Mouse (Mus musculus): ENCODE measurements around the gene Ahcyl2. TPM values are rescaled to one million over a fixed set of nuclear protein-coding genes. Genes with fewer than 3 reads are reported as not detected.
"Not testable (repeated sequence)": the region's sequence is repeated elsewhere in the genome, so short reads cannot be mapped to it uniquely, and the experiment has no call there.

Gene Ahcyl2
- polyA plus RNA-seq, 1 experiment from 2014 or later, result 28.9 TPM

DNA sequence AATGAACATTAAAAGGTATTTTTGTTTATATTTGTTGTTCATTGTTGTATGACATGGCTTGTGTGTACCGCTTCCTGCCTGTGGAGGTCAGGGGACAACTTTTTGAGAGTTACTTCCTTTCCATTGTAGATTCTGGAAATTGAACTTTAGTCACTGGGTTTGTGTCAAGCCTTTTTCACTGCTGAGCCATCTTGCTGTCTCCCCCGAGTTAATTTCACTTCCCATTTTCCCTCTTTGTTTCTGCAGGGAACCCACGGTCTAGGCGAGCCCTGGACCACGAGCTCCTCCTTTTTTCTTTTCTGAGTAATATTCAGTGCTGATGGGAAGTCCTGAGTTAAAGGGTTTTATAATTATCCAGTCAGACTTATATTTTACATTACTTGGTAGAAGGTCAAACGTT lies 26.8 kb downstream of the Ahcyl2 start:
- ATAC-seq (ENCODE audit: low read depth), result no peak
- H3K4me2 ChIP-seq (ENCODE audit: low read depth, low read length), result no peak overlapping the region

DNA sequence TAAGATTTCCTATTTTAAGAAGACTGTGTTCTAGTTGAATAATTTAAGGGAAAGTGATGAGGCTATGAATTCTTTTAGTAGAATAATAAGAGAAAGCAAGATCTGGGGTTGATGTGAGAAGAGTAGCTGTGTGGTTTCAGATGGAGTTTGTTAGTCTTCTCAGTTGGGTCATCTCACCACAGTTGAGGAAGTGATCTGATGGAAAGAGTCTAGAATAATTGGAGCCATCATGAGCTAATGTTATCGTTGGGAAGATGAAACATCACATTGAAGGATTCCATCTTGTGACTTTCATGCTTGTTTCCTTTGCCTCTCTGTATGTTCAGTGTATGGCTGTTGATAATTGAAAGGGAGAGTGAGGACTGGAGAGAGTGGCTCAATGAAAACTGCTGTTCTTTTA lies 35.2 kb downstream of the Ahcyl2 start:
- H3K27ac ChIP-seq (ENCODE audit: low read depth, low read length), result no peak overlapping the region
- ATAC-seq (ENCODE audit: low read depth), result no peak
- no peaks in the 10 kb centered on the region for H3K9me3 ChIP-seq (ENCODE audit: control insufficient read depth, low read length)
- no peaks in the 10 kb centered on the region for H3K36me3 ChIP-seq (ENCODE audit: control insufficient read depth, insufficient read depth, low read length)
- no peak overlapping the region for H3K4me3 ChIP-seq (ENCODE audit: low read depth, low read length)
- no peaks in the 10 kb centered on the region for H3K4me1 ChIP-seq (ENCODE audit: control insufficient read depth, insufficient read depth, low read length)
- no peak overlapping the region for H3K9ac ChIP-seq (replicated peaks; ENCODE audit: low read depth, low read length)
- H3K27me3 ChIP-seq (ENCODE audit: control insufficient read depth, insufficient read depth, low read length), result no peaks in the 10 kb centered on the region
- 98% methylated on average over 1 of the region's 1 CpGs for WGBS
- H3K4me2 ChIP-seq (ENCODE audit: low read depth, low read length), result no peak overlapping the region

More for the DNA sequence above, 26.8 kb downstream of the Ahcyl2 start:
- Histone ChIP-seq H3K4me1 (ENCODE audit: control insufficient read depth, insufficient read depth, low read length) (no peaks in the 10 kb centered on the region), H3K27ac (ENCODE audit: low read depth, low read length) (no peak overlapping the region), H3K27me3 (ENCODE audit: control insufficient read depth, insufficient read depth, low read length) (no peaks in the 10 kb centered on the region), H3K9ac (replicated peaks; ENCODE audit: low read depth, low read length) (no peak overlapping the region), H3K9me3 (ENCODE audit: control insufficient read depth, low read length) (no peaks in the 10 kb centered on the region), H3K4me3 (ENCODE audit: low read depth, low read length) (no peak overlapping the region), H3K36me3 (ENCODE audit: control insufficient read depth, insufficient read depth, low read length) (no peaks in the 10 kb centered on the region)
- WGBS, result 78% methylated on average over 6 of the region's 6 CpGs

DNA sequence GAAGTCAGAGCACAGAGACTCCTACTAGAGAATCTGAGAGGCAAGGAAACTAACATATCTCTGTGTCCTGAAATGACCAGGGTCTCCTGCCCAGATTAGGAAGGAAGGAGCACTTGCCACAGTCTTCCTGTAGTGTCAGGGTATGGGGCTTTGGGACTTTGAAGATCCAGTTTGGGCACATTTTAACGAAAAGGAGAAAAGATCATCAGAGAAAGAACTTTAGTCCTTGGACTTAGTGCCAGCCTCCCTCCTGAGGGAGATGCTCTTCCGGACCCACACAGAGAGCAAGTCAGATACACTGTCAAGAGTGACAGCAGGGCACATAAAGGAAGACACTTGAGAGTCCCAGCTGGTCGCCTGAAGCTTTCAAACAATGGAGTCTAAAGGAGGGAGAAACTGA lies 36.2 kb downstream of the Ahcyl2 start:
- 67% methylated on average over 3 of the region's 3 CpGs for WGBS
- Histone ChIP-seq H3K9ac (replicated peaks; ENCODE audit: low read depth, low read length) (no peak overlapping the region), H3K4me1 (ENCODE audit: control insufficient read depth, insufficient read depth, low read length) (no peaks in the 10 kb centered on the region), H3K27me3 (ENCODE audit: control insufficient read depth, insufficient read depth, low read length) (no peaks in the 10 kb centered on the region), H3K9me3 (ENCODE audit: control insufficient read depth, low read length) (no peaks in the 10 kb centered on the region), H3K4me2 (ENCODE audit: low read depth, low read length) (no peak overlapping the region), H3K36me3 (ENCODE audit: control insufficient read depth, insufficient read depth, low read length) (no peaks in the 10 kb centered on the region), H3K4me3 (ENCODE audit: low read depth, low read length) (no peak overlapping the region), H3K27ac (ENCODE audit: low read depth, low read length) (no peak overlapping the region)
- ATAC-seq (ENCODE audit: low read depth), result no peak

DNA sequence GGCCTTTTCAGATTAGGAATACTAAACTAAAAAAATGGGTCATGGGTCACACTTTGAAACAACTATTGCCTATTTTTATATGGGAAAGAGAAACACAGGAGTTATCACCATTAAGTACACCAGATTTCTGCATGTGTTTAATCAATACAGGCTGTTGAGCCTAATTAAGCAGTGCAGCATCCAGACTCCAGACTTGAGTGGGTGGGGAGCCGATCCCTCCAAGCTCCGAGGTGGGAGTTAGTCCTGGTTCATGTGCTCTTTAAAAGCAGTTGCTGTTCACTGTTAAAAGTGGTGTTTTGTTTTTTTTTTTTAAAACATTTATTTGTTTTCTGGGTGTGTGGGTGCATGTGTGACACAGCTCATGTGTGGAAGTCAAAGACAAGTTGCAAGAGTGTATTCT lies 37.6 kb downstream of the Ahcyl2 start:
- no peaks in the 10 kb centered on the region for H3K36me3 ChIP-seq (ENCODE audit: control insufficient read depth, insufficient read depth, low read length)
- WGBS, result 82% methylated on average over 2 of the region's 2 CpGs
- H3K4me3 ChIP-seq (ENCODE audit: low read depth, low read length), result no peak overlapping the region
- no peaks in the 10 kb centered on the region for H3K9me3 ChIP-seq (ENCODE audit: control insufficient read depth, low read length)
- no peak overlapping the region for H3K4me2 ChIP-seq (ENCODE audit: low read depth, low read length)
- no peaks in the 10 kb centered on the region for H3K4me1 ChIP-seq (ENCODE audit: control insufficient read depth, insufficient read depth, low read length)
- no peak overlapping the region for H3K9ac ChIP-seq (replicated peaks; ENCODE audit: low read depth, low read length)
- no peak for ATAC-seq (ENCODE audit: low read depth)
- H3K27me3 ChIP-seq (ENCODE audit: control insufficient read depth, insufficient read depth, low read length), result no peaks in the 10 kb centered on the region
- H3K27ac ChIP-seq (ENCODE audit: low read depth, low read length), result no peak overlapping the region

DNA sequence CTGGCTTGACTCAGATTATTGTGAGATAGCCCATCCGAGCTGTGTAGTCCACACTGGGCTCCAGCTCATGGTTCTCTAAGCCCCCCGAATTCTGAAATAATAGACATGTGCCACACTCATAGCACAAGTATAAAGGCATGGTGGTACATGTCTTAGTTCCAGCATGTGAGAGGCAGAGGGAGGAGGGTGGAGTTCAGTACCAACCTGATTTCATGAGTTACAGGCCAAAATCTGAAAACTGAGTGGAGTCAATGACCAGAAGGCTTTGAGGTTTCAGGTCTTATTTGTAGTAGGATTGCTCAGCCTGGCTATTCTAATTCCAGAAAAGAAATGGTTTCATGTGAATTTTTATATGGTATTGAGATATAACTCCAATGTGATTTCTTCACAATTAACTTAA lies 44.3 kb downstream of the Ahcyl2 start:
- H3K9ac ChIP-seq (replicated peaks; ENCODE audit: low read depth, low read length), result no peak overlapping the region
- H3K36me3 ChIP-seq (ENCODE audit: control insufficient read depth, insufficient read depth, low read length), result no peaks in the 10 kb centered on the region
- H3K9me3 ChIP-seq (ENCODE audit: control insufficient read depth, low read length), result no peaks in the 10 kb centered on the region
- peaks cover 5% of the 10 kb centered on the region for H3K4me1 ChIP-seq (ENCODE audit: control insufficient read depth, insufficient read depth, low read length)
- no peak overlapping the region for H3K4me3 ChIP-seq (ENCODE audit: low read depth, low read length)
- no peak for ATAC-seq (ENCODE audit: low read depth)
- no peaks in the 10 kb centered on the region for H3K27me3 ChIP-seq (ENCODE audit: control insufficient read depth, insufficient read depth, low read length)
- 93% methylated on average over 2 of the region's 2 CpGs for WGBS
- H3K27ac ChIP-seq (ENCODE audit: low read depth, low read length), result no peak overlapping the region
- H3K4me2 ChIP-seq (ENCODE audit: low read depth, low read length), result no peak overlapping the region

DNA sequence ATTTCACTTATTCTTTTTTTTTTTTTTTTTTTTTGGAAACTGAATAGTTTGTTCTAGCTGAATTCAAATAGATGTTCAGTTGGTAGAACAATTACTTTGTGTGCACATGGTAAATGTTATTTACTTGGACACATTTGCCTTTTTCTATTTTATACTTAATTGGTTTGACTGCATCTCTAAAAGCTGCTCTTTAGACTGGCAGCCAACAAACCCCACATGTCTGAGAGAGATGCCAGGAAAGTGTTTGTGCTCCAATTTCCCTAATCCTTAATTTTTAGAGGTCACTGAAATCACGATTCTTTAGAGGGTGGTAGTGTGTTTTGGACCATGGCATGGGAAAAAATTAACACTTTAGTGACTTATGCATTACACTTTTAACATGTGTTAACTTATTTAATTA lies 44.8 kb downstream of the Ahcyl2 start:
- no peak overlapping the region for H3K9ac ChIP-seq (replicated peaks; ENCODE audit: low read depth, low read length)
- H3K36me3 ChIP-seq (ENCODE audit: control insufficient read depth, insufficient read depth, low read length), result no peaks in the 10 kb centered on the region
- 59% methylated on average over 1 of the region's 1 CpGs for WGBS

DNA sequence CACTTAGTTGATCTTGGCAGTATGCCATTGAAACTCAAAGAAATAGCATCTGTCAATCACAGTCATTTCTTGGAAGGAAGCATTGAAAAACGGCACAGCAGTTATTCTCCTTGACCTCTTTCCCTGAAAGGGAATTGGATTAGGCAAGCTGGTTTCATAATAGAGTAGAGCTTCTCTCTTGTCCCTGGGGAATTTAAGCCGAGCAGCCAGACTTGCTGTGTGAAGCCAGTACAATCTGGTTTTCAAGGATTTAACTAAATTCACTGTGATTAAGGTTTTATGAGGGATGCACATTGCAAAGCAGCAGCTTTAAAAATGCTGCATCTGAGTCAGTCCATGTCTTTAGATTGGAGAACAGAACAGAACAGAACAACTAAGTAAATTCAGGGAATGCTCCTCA lies 46.8 kb downstream of the Ahcyl2 start:
- Histone ChIP-seq H3K4me3 (ENCODE audit: low read depth, low read length) (no peak overlapping the region), H3K9ac (replicated peaks; ENCODE audit: low read depth, low read length) (no peak overlapping the region), H3K36me3 (ENCODE audit: control insufficient read depth, insufficient read depth, low read length) (no peaks in the 10 kb centered on the region), H3K4me1 (ENCODE audit: control insufficient read depth, insufficient read depth, low read length) (peaks cover 5% of the 10 kb centered on the region), H3K9me3 (ENCODE audit: control insufficient read depth, low read length) (no peaks in the 10 kb centered on the region), H3K4me2 (ENCODE audit: low read depth, low read length) (no peak overlapping the region), H3K27ac (ENCODE audit: low read depth, low read length) (no peak overlapping the region), H3K27me3 (ENCODE audit: control insufficient read depth, insufficient read depth, low read length) (no peaks in the 10 kb centered on the region)
- 8% methylated on average over 2 of the region's 2 CpGs for WGBS
- peak; percentile 49; the same call in 1 of the 2 replicates for ATAC-seq (ENCODE audit: low read depth)

More for the DNA sequence above, 44.8 kb downstream of the Ahcyl2 start:
- Histone ChIP-seq H3K4me3 (ENCODE audit: low read depth, low read length) (no peak overlapping the region), H3K4me2 (ENCODE audit: low read depth, low read length) (no peak overlapping the region), H3K27me3 (ENCODE audit: control insufficient read depth, insufficient read depth, low read length) (no peaks in the 10 kb centered on the region), H3K4me1 (ENCODE audit: control insufficient read depth, insufficient read depth, low read length) (peaks cover 5% of the 10 kb centered on the region), H3K27ac (ENCODE audit: low read depth, low read length) (no peak overlapping the region), H3K9me3 (ENCODE audit: control insufficient read depth, low read length) (no peaks in the 10 kb centered on the region)
- no peak for ATAC-seq (ENCODE audit: low read depth)

DNA sequence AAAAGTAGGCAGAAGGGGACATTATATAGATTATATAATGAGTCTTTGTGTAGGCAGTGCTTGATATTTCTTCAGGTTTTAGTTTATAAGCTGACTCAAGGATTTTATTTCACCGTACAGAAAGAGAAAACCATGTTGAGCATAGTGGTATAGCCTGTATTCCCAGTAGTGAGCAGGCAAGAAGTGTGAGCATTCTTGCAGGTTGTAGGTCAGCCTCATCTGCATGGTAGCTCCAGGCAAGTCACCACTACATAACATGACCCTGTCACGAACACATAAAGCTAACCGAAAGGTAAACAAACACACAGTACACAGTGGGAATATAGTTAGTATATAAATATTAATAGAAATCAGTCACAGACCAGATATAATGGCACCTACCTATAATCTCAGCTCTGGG lies 47.2 kb downstream of the Ahcyl2 start:
- H3K36me3 ChIP-seq (ENCODE audit: control insufficient read depth, insufficient read depth, low read length), result no peaks in the 10 kb centered on the region

DNA sequence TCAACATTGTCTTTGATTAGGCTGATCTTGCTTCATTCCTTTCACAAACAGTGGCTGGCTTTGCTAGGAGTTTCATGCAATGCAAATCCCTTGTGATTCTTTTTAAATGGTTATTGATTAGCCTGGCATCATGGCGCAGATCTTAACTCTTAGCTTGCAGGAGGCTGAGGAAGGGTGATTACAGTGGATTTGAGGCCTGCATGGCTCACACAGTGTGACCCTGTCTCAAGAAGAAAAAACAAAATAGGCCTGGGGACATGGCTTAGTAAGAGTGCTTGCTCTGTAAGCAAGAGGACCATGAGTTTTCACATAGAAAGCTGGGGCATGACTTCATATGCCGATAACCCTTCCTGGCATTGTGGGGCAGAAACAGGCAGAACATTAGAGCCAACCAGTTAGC lies 47.8 kb downstream of the Ahcyl2 start:
- no peak overlapping the region for H3K4me2 ChIP-seq (ENCODE audit: low read depth, low read length)
- H3K4me3 ChIP-seq (ENCODE audit: low read depth, low read length), result no peak overlapping the region
- no peaks in the 10 kb centered on the region for H3K36me3 ChIP-seq (ENCODE audit: control insufficient read depth, insufficient read depth, low read length)
- 83% methylated on average over 2 of the region's 2 CpGs for WGBS
- no peak for ATAC-seq (ENCODE audit: low read depth)
- H3K27me3 ChIP-seq (ENCODE audit: control insufficient read depth, insufficient read depth, low read length), result no peaks in the 10 kb centered on the region
- no peak overlapping the region for H3K9ac ChIP-seq (replicated peaks; ENCODE audit: low read depth, low read length)
- H3K9me3 ChIP-seq (ENCODE audit: control insufficient read depth, low read length), result no peaks in the 10 kb centered on the region
- no peak overlapping the region for H3K27ac ChIP-seq (ENCODE audit: low read depth, low read length)
- peaks cover 5% of the 10 kb centered on the region for H3K4me1 ChIP-seq (ENCODE audit: control insufficient read depth, insufficient read depth, low read length)

More for the DNA sequence above, 47.2 kb downstream of the Ahcyl2 start:
- Histone ChIP-seq H3K9ac (replicated peaks; ENCODE audit: low read depth, low read length) (no peak overlapping the region), H3K4me2 (ENCODE audit: low read depth, low read length) (no peak overlapping the region), H3K4me1 (ENCODE audit: control insufficient read depth, insufficient read depth, low read length) (peaks cover 5% of the 10 kb centered on the region), H3K4me3 (ENCODE audit: low read depth, low read length) (no peak overlapping the region), H3K27me3 (ENCODE audit: control insufficient read depth, insufficient read depth, low read length) (no peaks in the 10 kb centered on the region), H3K27ac (ENCODE audit: low read depth, low read length) (no peak overlapping the region), H3K9me3 (ENCODE audit: control insufficient read depth, low read length) (no peaks in the 10 kb centered on the region)
- WGBS, result 80% methylated on average over 3 of the region's 3 CpGs
- ATAC-seq (ENCODE audit: low read depth), result no peak

DNA sequence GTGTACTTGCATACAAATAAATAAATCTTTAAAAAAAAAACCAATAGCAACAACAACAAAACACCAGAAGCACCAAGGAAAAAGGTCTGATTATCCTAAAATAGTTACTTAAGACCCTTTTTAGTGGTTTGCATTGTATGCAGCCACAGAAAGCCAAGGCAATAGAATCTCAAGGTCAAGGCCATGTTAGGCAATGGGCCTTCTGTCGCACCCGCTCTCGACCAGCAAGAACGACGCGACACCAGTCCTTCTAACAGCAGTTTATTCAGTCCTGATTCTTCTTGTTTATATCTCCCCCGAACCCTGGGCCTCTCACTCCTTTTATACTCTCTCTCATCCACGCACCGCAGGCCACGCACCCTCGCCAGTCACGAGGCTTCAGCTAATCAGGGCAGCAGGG lies 48.6 kb downstream of the Ahcyl2 start:
- H3K27ac ChIP-seq (ENCODE audit: low read depth, low read length); H3K9ac ChIP-seq (replicated peaks; ENCODE audit: low read depth, low read length); H3K4me3 ChIP-seq (ENCODE audit: low read depth, low read length); H3K4me2 ChIP-seq (ENCODE audit: low read depth, low read length); H3K4me1 ChIP-seq (ENCODE audit: control insufficient read depth, insufficient read depth, low read length); H3K9me3 ChIP-seq (ENCODE audit: control insufficient read depth, low read length); H3K27me3 ChIP-seq (ENCODE audit: control insufficient read depth, insufficient read depth, low read length); H3K36me3 ChIP-seq (ENCODE audit: control insufficient read depth, insufficient read depth, low read length); ATAC-seq (ENCODE audit: low read depth): not testable (repeated sequence)
- 89% methylated on average over 12 of the region's 12 CpGs for WGBS

Measured in neural tube, embryonic 14.5 days (tissue).